Mouse (Mus musculus) lung, postnatal 10 days (tissue): ENCODE measurements around the gene Rex2.
"Not testable (repeated sequence)": the region's sequence is repeated elsewhere in the genome, so short reads cannot be mapped to it uniquely, and the experiment has no call there.

Source experiments
- DNase-seq: peaks from one replicate; pipeline ENCODE4 v3.0.0; 2021

Gene Rex2

GRCm38 (mm10) chr4:147021550-147021949 is at the start of gene Rex2:
Rex2 (plus strand) TSS chr4:147021850.
- DNase-seq: not testable (repeated sequence)

DNA sequence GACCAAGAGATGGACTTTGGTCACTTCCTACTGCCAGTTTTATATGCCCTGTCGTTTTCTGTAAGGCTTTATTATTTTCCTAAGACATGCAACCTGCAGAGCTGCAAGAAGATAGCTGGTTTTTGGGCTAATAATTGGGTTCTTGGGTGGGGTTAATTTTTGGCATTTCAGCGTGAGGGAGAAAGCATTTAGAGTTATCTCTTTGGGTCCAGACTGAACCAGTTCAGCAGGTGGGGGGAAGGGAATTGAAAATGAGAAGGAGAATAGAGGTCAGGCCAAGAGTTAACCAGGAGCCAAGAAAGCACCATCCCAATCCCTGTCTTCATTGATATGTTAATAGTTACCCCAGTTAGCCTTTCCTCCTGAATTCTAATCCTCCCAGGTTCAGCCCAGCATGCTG is 45.1 kb upstream of the Rex2 start:
- not testable (repeated sequence) for DNase-seq

- DNase-seq: not testable (repeated sequence)
Observed at GRCm38 (mm10) chr4:147018400-147018799, 3.2 kb upstream of the Rex2 start.

DNA sequence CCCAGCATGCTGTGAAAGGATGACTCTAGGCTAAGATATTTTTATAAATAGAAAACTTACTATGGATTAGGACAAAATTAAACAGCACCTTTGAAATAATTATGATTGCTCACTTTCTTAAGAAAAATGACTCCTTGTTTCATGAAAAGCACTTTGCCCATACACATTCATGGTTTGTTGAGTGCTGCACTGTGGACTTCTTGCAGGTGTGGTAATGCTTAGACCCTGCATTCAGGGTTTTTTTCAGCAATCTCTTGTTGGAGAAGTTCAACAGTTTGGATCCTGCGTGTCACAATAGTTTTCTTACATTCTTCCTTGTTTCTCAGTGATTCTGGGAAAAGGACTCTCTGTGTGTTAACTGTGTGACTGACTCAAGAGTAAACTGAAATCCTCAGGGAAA is 4.7 kb downstream of the Rex2 start:
- DNase-seq: not testable (repeated sequence)

DNA sequence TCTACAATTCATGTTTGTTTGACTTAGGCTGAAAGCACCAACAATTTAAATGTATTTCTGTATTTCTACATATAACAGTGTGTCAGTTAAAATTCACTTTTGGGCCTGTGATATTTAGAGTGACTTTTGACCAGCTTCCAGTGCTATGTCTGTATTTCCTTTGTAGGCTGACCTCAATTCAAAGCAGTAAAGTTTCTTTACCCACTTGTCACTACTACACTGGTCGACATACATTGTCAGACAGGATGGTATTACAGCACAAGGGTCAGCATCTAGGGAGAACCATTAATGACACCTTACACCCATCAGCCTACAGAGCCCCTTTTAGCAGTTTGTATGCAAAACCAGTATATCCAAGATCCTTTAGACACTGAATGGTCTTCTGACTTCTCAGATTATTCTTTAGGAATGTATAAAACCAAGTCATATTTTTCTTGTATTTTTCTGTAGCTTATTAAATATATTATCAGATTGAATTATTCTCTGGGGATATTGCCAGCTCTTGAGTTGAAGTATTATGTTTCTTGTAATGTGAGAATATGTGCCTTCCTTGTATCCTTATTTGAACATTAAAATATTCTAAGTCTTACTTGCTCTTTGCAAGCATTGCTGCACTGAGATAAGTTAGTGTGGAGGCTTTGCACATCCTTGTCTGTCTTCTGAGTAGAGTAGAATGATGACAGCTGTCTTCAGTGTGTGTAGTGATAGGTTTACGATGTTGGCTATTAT is 9.8 kb downstream of the Rex2 start:
- not testable (repeated sequence) for DNase-seq

DNA sequence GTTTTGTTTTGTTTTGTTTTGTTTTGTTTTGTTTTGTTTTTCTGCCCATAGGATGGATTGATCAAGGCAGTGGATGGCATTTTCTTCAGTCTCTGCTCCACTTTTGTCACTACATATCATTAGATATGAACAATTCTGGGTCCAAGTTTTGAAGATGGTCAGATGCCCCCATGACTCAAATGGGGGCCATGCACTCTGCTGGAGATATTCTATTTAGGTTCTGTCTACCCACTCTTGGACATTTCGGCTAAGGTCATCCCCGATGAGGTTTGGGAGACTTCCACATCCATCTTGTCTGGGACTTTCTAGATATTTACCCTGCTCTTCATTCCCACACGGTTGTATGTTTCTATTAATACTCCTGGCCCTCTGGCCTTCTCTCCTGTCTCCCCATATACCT is 42.1 kb downstream of the Rex2 start:
- not testable (repeated sequence) for DNase-seq

DNA sequence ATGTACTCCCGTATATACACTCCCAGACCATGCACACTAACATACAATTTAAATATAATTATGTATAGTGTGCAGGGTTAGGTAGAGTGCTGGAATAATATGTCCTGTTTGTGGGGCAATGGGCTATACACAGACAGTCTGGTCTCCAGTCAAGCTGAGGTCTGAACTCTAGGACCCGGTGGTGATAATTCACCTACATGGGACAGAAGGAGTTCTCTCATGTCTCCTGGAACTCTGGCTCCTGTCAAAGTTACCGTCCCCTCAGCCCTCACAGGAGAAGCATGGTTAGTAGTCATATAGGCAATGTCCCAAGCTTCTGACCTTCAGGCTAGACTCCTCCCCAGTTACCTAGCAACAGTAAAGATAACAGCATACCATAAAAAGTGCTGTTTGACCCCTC is 44.2 kb downstream of the Rex2 start:
- DNase-seq: not testable (repeated sequence)

DNA sequence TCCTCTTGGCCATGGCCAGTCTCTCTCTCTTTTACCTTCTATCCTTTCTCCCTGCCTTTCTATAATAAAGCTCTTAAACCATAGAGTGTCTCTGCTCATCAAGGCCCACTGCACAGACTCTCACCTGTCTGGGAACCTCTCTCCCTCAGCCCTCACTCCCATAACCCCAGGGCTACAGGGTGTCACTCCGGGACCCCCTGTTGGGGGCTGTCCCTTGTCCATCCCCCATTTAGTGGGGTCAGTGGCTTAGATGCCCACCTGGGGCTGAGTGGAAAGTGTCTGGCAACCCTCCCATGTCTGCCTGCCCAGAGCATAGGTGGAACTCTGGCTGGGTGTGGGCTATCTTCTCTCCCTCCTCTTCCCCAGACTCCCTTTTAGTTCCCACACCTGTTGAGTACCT is 44.7 kb downstream of the Rex2 start:
- DNase-seq: not testable (repeated sequence)

GRCm38 (mm10) chr4:147095641-147096040 is 74.0 kb downstream of the Rex2 start:
- DNase-seq: not testable (repeated sequence)

DNA sequence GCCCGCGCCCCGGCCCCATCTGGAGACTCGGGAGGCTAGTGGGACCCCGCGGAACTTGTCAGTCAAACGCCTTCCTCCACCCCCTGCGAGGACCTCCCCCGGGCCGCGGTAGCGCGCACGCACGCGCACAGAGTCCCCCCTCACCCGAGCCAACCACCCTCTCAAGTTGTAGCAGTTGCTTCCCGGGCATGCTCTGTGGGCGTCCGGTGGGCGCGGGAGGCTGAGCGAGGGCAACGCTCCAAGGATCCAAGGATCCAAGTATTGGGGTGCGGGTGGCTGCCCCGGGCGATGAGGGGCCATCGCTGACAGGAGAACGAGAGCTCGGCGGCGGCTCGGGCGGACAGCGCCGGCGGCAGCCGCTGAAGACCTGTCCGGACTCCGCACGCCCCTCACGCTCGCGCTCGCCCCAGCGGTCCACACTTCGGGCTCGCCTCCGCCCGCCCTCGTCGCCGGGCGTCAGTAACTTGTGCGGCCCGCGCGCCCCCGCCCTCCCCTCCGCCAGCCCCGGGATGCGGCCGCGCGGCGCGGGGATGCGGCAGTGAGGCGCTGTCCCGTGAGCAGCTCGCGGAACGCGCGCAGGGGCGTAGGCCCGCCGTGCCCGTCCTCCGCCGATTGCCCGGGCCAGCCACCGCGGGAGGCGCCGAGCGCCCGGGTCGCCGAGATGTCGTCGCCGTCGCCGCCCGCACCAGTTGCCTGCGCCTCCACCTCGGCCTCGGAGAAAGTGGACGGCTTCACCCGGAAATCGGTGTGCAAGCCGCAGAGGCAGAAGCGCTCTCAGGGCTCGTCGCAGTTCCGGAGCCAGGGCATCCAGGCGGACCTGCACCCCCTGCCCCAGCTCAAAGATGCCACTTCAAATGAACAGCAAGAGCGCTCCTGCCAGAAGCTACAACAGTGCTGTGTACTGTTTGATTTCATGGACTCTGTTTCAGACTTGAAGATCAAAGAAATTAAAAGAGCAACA is 80.3 kb downstream of the Rex2 start:
- DNase-seq: not testable (repeated sequence)

DNA sequence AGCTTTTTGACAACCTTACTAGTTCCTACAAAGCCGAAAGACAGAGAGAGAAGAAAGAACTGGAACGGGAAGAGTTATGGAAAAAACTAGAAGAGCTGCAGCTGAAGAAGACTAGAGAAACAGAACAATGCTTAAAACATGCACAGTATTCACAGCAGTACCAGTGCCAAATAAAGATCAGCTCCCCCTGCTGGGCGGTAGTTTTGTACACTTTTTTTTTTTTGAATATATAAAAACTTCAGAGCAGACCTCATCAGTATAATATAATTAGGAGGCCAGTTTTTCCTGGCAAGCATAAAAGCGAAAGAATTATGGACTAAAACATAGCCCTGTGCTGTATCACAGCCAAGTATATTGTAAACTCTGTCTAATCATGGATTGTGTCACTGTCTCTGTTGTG is 82.2 kb downstream of the Rex2 start:
- not testable (repeated sequence) for DNase-seq
